Mouse (Mus musculus) heart, embryonic 14.5 days (tissue): ENCODE measurements at regions not wholly inside any gene's neighbourhood (a gene's known extent, or its start where the extent isn't known, plus 50 kb on each side); places are given as distances from the start of the nearest gene placed in this dataset.
A peak's percentile ranks its signal among the peaks of the same experiment; 100 is the strongest.

Experiments used
- ATAC-seq: fragments of 200-750 bp; cut with Nextera tagmentation; 2 replicates; pipeline ENCODE4 v1.8.0; 2017; ENCODE audit warnings: low read depth, moderate TSS enrichment; ENCODE audit not compliant: insufficient number of reproducible peaks, insufficient read depth, low FRiP score
- H3K27ac ChIP-seq, 2 experiments: fragments of 200-500 bp in 1 of 2; fragments of 300-500 bp in 1 of 2; sonication (generic) in 1 of 2; replicated peaks in 1 of 2; 2 replicates each; pipeline ENCODE4 v1.5.1; 2012 to 2014; ENCODE audit warnings: low read depth in 2 of 2, low read length in 2 of 2, control low read depth in 1 of 2, mild to moderate bottlenecking in 1 of 2, mixed read lengths in 1 of 2; ENCODE audit not compliant: control insufficient read depth in 1 of 2, insufficient read depth in 1 of 2
- H3K27me3 ChIP-seq: fragments of 300-500 bp; sonication (generic); 2 replicates; pipeline ENCODE4 v1.6.1; 2014; ENCODE audit warnings: mild to moderate bottlenecking, low read length, control low read depth; ENCODE audit not compliant: control insufficient read depth, insufficient read depth
- H3K36me3 ChIP-seq: fragments of 300-500 bp; sonication (generic); 2 replicates; pipeline ENCODE4 v1.6.1; 2014; ENCODE audit warnings: mild to moderate bottlenecking, control low read depth, low read length, mixed read lengths; ENCODE audit not compliant: control insufficient read depth, insufficient read depth
- H3K4me1 ChIP-seq, 2 experiments: fragments of 200-500 bp in 1 of 2; fragments of 300-500 bp in 1 of 2; sonication (generic) in 1 of 2; 2 replicates each; pipeline ENCODE4 v1.6.1; 2012 to 2014; ENCODE audit warnings: low read length in 2 of 2, control low read depth in 1 of 2, mixed read lengths in 1 of 2; ENCODE audit not compliant: control insufficient read depth in 2 of 2, insufficient read depth in 2 of 2
- H3K4me2 ChIP-seq: fragments of 300-500 bp; sonication (generic); 2 replicates; pipeline ENCODE4 v1.6.1; 2014; ENCODE audit warnings: mild to moderate bottlenecking, low read length
- H3K4me3 ChIP-seq, 2 experiments: fragments of 200-500 bp in 1 of 2; fragments of 300-500 bp in 1 of 2; sonication (generic) in 1 of 2; 2 replicates each; pipeline ENCODE4 v1.5.1; 2012 to 2014; ENCODE audit warnings: low read length in 2 of 2, mild to moderate bottlenecking in 2 of 2, control low read depth in 1 of 2, low read depth in 1 of 2, moderate library complexity in 1 of 2; ENCODE audit not compliant: control insufficient read depth in 1 of 2, insufficient read depth in 1 of 2
- H3K9ac ChIP-seq: fragments of 300-500 bp; sonication (generic); 2 replicates; pipeline ENCODE4 v1.6.1; 2014; ENCODE audit warnings: mild to moderate bottlenecking, low read length
- H3K9me3 ChIP-seq: fragments of 300-500 bp; sonication (generic); 2 replicates; pipeline ENCODE4 v1.6.1; 2016; ENCODE audit warnings: low read length, control low read depth; ENCODE audit not compliant: control insufficient read depth
- WGBS: fragments of 180-500 bp; shearing (Covaris S2); extraction: QIAGEN DNeasy Blood & Tissue Kit; methylation state at CpG from one replicate; pipeline ENCODE4 v1.1.7; 2014; 5-methylcytosine and 5-hydroxymethylcytosine counted together

DNA sequence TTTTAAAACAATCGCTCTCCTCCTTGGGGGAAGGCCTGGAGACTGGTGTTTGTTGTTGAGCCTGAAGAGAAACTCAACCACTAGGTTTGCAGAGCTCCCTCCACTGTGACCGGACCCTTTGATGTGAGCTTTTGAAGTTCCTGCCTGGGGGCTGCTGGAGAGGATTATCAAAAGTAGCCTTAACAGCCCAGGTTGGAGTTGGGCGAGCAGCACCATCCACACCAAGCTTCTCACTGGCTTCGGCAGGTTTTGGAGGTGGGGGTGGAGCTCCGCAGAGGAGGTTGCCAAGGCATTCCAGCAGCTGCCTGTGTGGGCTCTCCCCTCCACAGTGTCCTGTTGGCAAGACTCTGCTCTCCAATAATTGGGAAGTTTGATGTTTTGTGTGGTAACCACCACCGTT lies 364.5 kb downstream of the Etnk1 start:
- no peak overlapping the region for H3K9ac ChIP-seq
- H3K4me1 ChIP-seq: peaks cover 0 to 2% of the 10 kb centered on the region in 2 experiments; a peak in 1 of 4 replicates
- H3K36me3 ChIP-seq: no peaks in the 10 kb centered on the region
- ATAC-seq: no peak
- no peak overlapping the region for H3K27ac ChIP-seq
- 40% methylated on average over 6 of the region's 6 CpGs for WGBS
- no peaks in the 10 kb centered on the region for H3K27me3 ChIP-seq
- no peak overlapping the region for H3K4me3 ChIP-seq
- H3K4me2 ChIP-seq: 0 out of 2 replicates have a peak overlapping the region, but pooled peaks have one; percentile 8
- no peaks in the 10 kb centered on the region for H3K9me3 ChIP-seq

DNA sequence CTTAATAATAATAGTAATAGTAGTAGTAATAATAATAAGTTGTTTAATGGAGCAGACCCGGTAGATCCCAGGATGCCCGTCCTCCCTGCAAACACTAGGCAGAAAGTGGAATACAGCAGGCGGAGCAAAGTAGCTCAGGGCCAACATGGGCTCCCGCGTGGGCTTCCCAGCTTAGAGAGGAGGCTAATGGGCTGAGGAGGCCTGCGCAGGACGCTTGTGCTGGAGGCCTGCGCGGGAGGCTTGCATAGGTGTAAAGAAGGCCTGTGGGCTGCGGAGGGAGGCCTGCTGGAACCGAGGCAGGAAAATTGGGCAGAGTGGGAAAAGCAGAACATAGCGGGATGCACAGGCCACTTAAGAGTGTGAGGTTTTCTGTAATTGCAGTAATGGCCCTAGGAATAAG lies 365.4 kb downstream of the Etnk1 start:
- Histone ChIP-seq H3K4me3 (no peak overlapping the region), H3K9ac (no peak overlapping the region), H3K9me3 (no peaks in the 10 kb centered on the region), H3K27ac (no peak overlapping the region), H3K27me3 (no peaks in the 10 kb centered on the region), H3K4me2 (no peak overlapping the region), H3K4me1 (peaks cover 0 to 2% of the 10 kb centered on the region in 2 experiments; a peak in 1 of 4 replicates), H3K36me3 (no peaks in the 10 kb centered on the region)
- ATAC-seq: no peak
- WGBS: 86% methylated on average over 12 of the region's 12 CpGs

DNA sequence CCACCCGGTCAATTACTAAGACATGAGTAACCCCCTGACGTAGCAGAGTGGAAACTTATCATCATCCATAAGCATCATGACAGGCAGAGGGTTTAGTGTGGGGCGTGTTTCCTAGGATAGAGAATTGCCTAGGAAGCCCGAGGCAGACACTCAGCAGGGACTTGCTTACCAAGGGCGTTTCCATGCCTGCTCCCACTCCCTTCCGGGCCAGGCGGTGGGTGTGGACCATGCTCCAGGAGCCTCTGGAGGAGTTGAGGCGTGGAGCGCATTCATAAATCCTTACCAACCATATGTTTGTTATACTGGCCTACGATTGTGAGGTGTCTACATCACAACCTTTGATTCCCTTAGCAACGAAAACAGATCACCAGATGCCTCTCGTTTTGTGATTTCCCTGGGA lies 368.2 kb downstream of the Etnk1 start:
- Histone ChIP-seq H3K4me2 (no peak overlapping the region), H3K9ac (no peak overlapping the region), H3K9me3 (no peaks in the 10 kb centered on the region), H3K4me1 (peaks cover 0 to 2% of the 10 kb centered on the region in 2 experiments; a peak in 1 of 4 replicates), H3K36me3 (no peaks in the 10 kb centered on the region), H3K27ac (no peak overlapping the region), H3K27me3 (no peaks in the 10 kb centered on the region), H3K4me3 (no peak overlapping the region)
- no peak for ATAC-seq
- WGBS: 81% methylated on average over 12 of the region's 12 CpGs

- Histone ChIP-seq H3K9me3 (no peaks in the 10 kb centered on the region), H3K27me3 (no peaks in the 10 kb centered on the region), H3K36me3 (no peaks in the 10 kb centered on the region), H3K4me3 (no peak overlapping the region), H3K27ac (no peak overlapping the region), H3K4me2 (peak overlapping the region; percentile 9; the same call in 1 of the 2 replicates), H3K9ac (no peak overlapping the region), H3K4me1 (peaks cover 0 to 2% of the 10 kb centered on the region in 2 experiments; a peak in 1 of 4 replicates)
- WGBS: 74% methylated on average over 15 of the region's 15 CpGs
- ATAC-seq: no peak
Measured at GRCm38 (mm10) chr6:143535726-143536125, 368.7 kb downstream of the Etnk1 start.

GRCm38 (mm10) chr6:143536525-143537293 lies 369.7 kb downstream of the Etnk1 start:
- no peak for ATAC-seq
- H3K4me3 ChIP-seq: no peak overlapping the region
- no peak overlapping the region for H3K4me2 ChIP-seq
- H3K9ac ChIP-seq: no peak overlapping the region
- H3K4me1 ChIP-seq: no peaks in the 10 kb centered on the region
- H3K27me3 ChIP-seq: no peaks in the 10 kb centered on the region
- 89% methylated on average over 11 of the region's 11 CpGs for WGBS
- H3K36me3 ChIP-seq: no peaks in the 10 kb centered on the region
- H3K27ac ChIP-seq: no peak overlapping the region
- no peaks in the 10 kb centered on the region for H3K9me3 ChIP-seq

- H3K4me1 ChIP-seq: no peaks in the 10 kb centered on the region
- H3K36me3 ChIP-seq: no peaks in the 10 kb centered on the region
- no peak overlapping the region for H3K4me2 ChIP-seq
- ATAC-seq: no peak
- H3K27me3 ChIP-seq: no peaks in the 10 kb centered on the region
- no peak overlapping the region for H3K4me3 ChIP-seq
- H3K9ac ChIP-seq: no peak overlapping the region
- no peak overlapping the region for H3K27ac ChIP-seq
- WGBS: 76% methylated on average over 10 of the region's 10 CpGs
- H3K9me3 ChIP-seq: no peaks in the 10 kb centered on the region
Measured at GRCm38 (mm10) chr6:143547406-143547903, 380.4 kb downstream of the Etnk1 start.

GRCm38 (mm10) chr6:143554946-143555345 lies 387.9 kb downstream of the Etnk1 start:
- no peak for ATAC-seq
- 73% methylated on average over 3 of the region's 3 CpGs for WGBS
- Histone ChIP-seq H3K4me1 (no peaks in the 10 kb centered on the region), H3K27ac (no peak overlapping the region), H3K36me3 (no peaks in the 10 kb centered on the region), H3K9me3 (no peaks in the 10 kb centered on the region), H3K4me2 (no peak overlapping the region), H3K9ac (no peak overlapping the region), H3K27me3 (no peaks in the 10 kb centered on the region), H3K4me3 (no peak overlapping the region)
